Mouse (Mus musculus): ENCODE measurements around the gene Tex264. TPM values are rescaled to one million over a fixed set of nuclear protein-coding genes. Genes with fewer than 3 reads are reported as not detected.

Gene Tex264
- 100 and 104 TPM in 2 replicates for polyA plus RNA-seq (2015; fragmentation: Nextera tagmentation; extraction: Ambion mirVana)

DNA sequence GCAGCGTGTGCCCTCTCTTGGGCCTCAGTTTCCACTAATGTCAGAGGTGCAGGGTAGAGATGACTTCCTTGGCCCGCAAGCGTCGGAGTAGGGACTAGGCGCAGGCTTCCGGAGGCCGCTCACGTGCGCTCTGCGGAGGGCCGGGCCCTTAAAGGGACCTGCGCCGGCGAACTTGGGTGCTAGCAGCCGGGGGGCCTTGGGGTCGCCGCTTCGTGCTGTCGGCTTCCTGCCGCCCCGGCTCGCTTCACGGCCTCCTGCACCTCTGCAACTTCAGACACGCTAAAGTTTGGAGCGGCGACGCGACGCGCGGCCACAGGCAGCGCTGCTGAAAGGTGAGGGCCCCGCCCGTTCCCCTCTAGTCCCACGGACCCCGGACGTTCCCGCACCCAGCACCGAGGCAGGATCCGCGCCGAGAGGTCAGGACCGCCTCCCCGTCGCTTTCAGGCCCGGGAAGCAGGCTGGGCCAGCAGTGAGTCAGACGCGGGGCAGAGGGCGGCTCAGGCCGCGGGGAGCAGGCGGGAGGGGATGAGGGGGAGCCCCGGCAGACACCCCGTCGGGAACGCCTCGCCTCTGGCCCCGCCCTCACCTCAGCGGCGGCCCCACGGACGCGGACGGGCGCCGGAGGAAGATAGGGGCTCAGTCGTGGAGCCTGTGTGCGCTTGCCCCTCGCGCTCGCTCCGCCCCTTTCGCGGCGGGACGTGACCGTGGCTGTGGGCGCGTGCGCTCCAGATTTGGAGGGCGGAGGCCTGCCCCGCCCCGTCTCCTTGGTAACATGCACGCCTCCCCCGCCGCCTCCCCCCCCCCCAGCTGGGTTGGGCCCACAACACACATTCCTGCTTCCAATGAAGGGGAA lies at the start of gene Tex264:
Gene Tex264 (minus strand): TSS at position 679 of the 853 bp plus-strand sequence.
- no peak for TF ChIP-seq CTCF (IDR thresholded peaks at IDR 0.05; ENCODE audit: low read depth)
- Histone ChIP-seq H3K27ac (peak within 1 kb of the TSS; percentile 87), H3K4me3 (replicated peaks; ENCODE audit: low read depth, low read length) (peak within 1 kb of the TSS; percentile 82), H3K4me1 (replicated peaks; ENCODE audit: insufficient read depth, low read length) (peaks cover 4% of the 10 kb centered on the region), H3K4me2 (ENCODE audit: low read length) (peak within 1 kb of the TSS; percentile 97), H3K36me3 (ENCODE audit: insufficient read depth, low read length) (peaks cover 15% of the 10 kb centered on the region), H3K27me3 (ENCODE audit: insufficient read depth, low read length) (no peaks in the 10 kb centered on the region), H3K9ac (ENCODE audit: low read depth, low read length) (peak within 1 kb of the TSS; percentile 78), H3K9me3 (replicated peaks; ENCODE audit: low read length) (no peaks in the 10 kb centered on the region)
- 2% methylated on average over 72 of the region's 86 CpGs for WGBS
- ATAC-seq (replicated peaks; ENCODE audit: low FRiP score, low read depth) (peak; percentile 87), DNase-seq (ENCODE audit: low spot score) (peak; percentile 85)

DNA sequence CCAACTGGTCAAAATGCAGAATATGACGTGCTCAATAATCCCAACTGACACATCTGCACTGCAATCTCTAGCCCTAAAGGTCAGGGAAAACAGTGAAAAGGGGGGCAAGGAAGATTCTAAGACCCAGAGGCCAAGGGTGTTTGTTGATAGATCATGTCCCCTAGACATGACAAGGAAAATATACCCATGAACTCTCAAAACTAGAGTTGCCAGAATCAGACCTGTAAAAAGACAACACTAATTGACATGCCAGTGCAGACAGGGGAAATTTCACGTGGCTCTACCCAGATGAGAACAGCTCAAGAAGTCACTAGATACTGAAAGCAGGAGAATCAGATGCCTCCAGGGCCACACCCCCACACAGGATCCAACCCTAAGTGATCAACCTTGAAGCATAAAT lies 48.0 kb upstream of the Tex264 start:
- H3K36me3 ChIP-seq (ENCODE audit: insufficient read depth, low read length): no peaks in the 10 kb centered on the region

DNA sequence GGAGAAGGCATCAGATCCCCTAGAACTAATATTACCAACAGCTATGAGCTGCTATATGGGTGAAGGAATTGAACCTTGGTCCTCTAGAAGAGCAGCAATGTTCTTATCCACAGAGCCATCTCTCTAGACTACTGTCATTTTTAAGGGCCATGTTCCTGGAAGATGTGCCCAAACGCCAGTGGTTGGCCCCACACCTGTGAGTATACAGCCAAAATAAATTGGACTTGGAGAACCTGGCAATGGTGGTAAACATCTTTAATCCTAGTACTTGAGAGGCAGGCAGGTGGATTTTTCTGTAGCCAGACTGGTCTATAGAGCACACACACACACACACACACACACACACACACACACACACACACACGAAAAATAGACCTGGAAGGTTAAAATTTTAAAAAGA lies 43.7 kb upstream of the Tex264 start:
- WGBS: 93% methylated on average over 2 of the region's 2 CpGs
- Histone ChIP-seq H3K27me3 (ENCODE audit: insufficient read depth, low read length) (no peaks in the 10 kb centered on the region), H3K36me3 (ENCODE audit: insufficient read depth, low read length) (no peaks in the 10 kb centered on the region), H3K27ac (no peak overlapping the region), H3K4me3 (replicated peaks; ENCODE audit: low read depth, low read length) (no peak overlapping the region), H3K4me1 (replicated peaks; ENCODE audit: insufficient read depth, low read length) (no peaks in the 10 kb centered on the region), H3K4me2 (ENCODE audit: low read length) (no peak overlapping the region), H3K9ac (ENCODE audit: low read depth, low read length) (no peak overlapping the region), H3K9me3 (replicated peaks; ENCODE audit: low read length) (no peaks in the 10 kb centered on the region)
- no peak for ATAC-seq (replicated peaks; ENCODE audit: low FRiP score, low read depth)
- no peak for TF ChIP-seq CTCF (IDR thresholded peaks at IDR 0.05; ENCODE audit: low read depth)
- DNase-seq (ENCODE audit: low spot score): no peak

More for the DNA sequence above, 48.0 kb upstream of the Tex264 start:
- Histone ChIP-seq H3K4me2 (ENCODE audit: low read length) (no peak overlapping the region), H3K9ac (ENCODE audit: low read depth, low read length) (no peak overlapping the region), H3K27me3 (ENCODE audit: insufficient read depth, low read length) (no peaks in the 10 kb centered on the region), H3K4me1 (replicated peaks; ENCODE audit: insufficient read depth, low read length) (no peaks in the 10 kb centered on the region), H3K4me3 (replicated peaks; ENCODE audit: low read depth, low read length) (no peak overlapping the region), H3K27ac (no peak overlapping the region), H3K9me3 (replicated peaks; ENCODE audit: low read length) (no peaks in the 10 kb centered on the region)
- 60% methylated on average over 2 of the region's 2 CpGs for WGBS
- TF ChIP-seq CTCF (IDR thresholded peaks at IDR 0.05; ENCODE audit: low read depth): no peak
- ATAC-seq (replicated peaks; ENCODE audit: low FRiP score, low read depth): no peak
- DNase-seq (ENCODE audit: low spot score): no peak

DNA sequence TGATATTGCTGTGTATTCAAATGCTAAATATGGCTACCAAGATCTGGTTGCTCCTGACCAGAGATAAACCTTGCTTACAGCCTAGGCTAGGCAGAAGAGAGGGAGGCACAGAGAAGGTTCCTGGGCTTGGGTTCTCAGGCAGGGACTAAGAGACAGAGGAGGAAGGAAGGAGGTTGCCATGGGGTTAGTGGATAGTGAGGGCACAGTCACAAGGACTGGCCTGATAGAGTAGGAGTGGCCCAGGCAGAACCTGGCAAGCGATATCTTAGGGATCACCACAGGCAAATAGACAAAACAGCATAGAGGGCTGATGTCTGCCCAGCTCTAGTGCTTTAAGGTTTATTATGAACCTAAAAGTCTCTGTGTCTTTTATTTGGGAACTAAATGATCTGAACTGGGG lies 41.2 kb upstream of the Tex264 start:
- WGBS: 92% methylated on average over 1 of the region's 1 CpGs
- Histone ChIP-seq H3K9me3 (replicated peaks; ENCODE audit: low read length) (no peaks in the 10 kb centered on the region), H3K4me1 (replicated peaks; ENCODE audit: insufficient read depth, low read length) (no peaks in the 10 kb centered on the region), H3K4me3 (replicated peaks; ENCODE audit: low read depth, low read length) (no peak overlapping the region), H3K36me3 (ENCODE audit: insufficient read depth, low read length) (no peaks in the 10 kb centered on the region), H3K27ac (no peak overlapping the region), H3K4me2 (ENCODE audit: low read length) (no peak overlapping the region), H3K9ac (ENCODE audit: low read depth, low read length) (no peak overlapping the region), H3K27me3 (ENCODE audit: insufficient read depth, low read length) (no peaks in the 10 kb centered on the region)
- no peak for TF ChIP-seq CTCF (IDR thresholded peaks at IDR 0.05; ENCODE audit: low read depth)
- ATAC-seq (replicated peaks; ENCODE audit: low FRiP score, low read depth) (no peak), DNase-seq (ENCODE audit: low spot score) (no peak)

DNA sequence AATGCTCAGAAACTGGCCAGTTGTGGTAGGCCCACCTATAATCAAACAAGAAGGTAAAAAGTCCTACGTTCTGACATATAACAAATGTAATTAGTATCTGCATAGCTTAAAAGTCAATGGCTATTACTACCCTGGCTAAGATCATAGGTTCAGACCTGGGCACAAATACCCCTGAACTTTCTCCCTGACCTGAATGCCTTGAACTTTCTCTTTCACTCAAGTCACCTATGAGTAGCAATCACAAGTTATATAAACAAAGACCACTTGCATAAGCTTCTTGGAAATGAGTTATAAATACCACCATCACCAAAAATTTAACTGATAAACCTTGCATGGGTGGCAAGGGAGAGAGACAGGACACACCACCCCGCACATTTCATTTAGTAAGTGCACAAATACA lies 39.7 kb upstream of the Tex264 start:
- no peak for DNase-seq (ENCODE audit: low spot score)
- no peaks in the 10 kb centered on the region for H3K9me3 ChIP-seq (replicated peaks; ENCODE audit: low read length)
- no peak overlapping the region for H3K27ac ChIP-seq
- no peaks in the 10 kb centered on the region for H3K4me1 ChIP-seq (replicated peaks; ENCODE audit: insufficient read depth, low read length)
- 0 out of 2 replicates have a peak, but pooled peaks cover under 1% of the 10 kb centered on the region for H3K36me3 ChIP-seq (ENCODE audit: insufficient read depth, low read length)
- no peak overlapping the region for H3K4me2 ChIP-seq (ENCODE audit: low read length)
- ATAC-seq (replicated peaks; ENCODE audit: low FRiP score, low read depth): no peak
- H3K27me3 ChIP-seq (ENCODE audit: insufficient read depth, low read length): no peaks in the 10 kb centered on the region
- 98% methylated on average over 2 of the region's 2 CpGs for WGBS
- no peak overlapping the region for H3K9ac ChIP-seq (ENCODE audit: low read depth, low read length)
- no peak overlapping the region for H3K4me3 ChIP-seq (replicated peaks; ENCODE audit: low read depth, low read length)
- TF ChIP-seq CTCF (IDR thresholded peaks at IDR 0.05; ENCODE audit: low read depth): no peak

DNA sequence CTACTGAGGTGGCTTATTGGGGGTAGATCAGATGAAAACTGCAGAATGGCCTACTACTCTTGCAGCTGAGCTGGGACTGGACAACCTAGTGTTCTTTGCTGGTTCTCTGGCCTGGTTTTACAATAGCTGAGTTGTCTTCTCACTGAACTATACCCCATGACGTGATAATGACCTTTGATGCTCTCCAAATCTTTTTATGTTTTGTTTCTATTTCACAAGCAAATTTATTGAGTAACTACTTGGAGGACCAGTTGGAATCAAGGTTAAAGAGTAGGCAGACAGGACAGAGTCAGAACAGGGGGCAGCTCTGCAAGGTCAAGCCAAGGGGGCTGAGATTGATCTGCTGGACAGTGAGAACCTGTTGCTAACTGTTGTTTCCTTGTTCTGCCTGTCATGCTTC lies 39.1 kb upstream of the Tex264 start:
- no peak overlapping the region for H3K27ac ChIP-seq
- no peaks in the 10 kb centered on the region for H3K27me3 ChIP-seq (ENCODE audit: insufficient read depth, low read length)
- no peak overlapping the region for H3K4me3 ChIP-seq (replicated peaks; ENCODE audit: low read depth, low read length)
- 84% methylated on average over 1 of the region's 1 CpGs for WGBS
- H3K36me3 ChIP-seq (ENCODE audit: insufficient read depth, low read length): peaks cover 6% of the 10 kb centered on the region; the same call in 1 of the 2 replicates
- no peaks in the 10 kb centered on the region for H3K4me1 ChIP-seq (replicated peaks; ENCODE audit: insufficient read depth, low read length)
- TF ChIP-seq CTCF (IDR thresholded peaks at IDR 0.05; ENCODE audit: low read depth): no peak
- ATAC-seq (replicated peaks; ENCODE audit: low FRiP score, low read depth) (no peak), DNase-seq (ENCODE audit: low spot score) (no peak)
- no peaks in the 10 kb centered on the region for H3K9me3 ChIP-seq (replicated peaks; ENCODE audit: low read length)
- no peak overlapping the region for H3K9ac ChIP-seq (ENCODE audit: low read depth, low read length)
- no peak overlapping the region for H3K4me2 ChIP-seq (ENCODE audit: low read length)

Measured in kidney, postnatal 0 days (tissue).